Mouse (Mus musculus) CD4-positive helper T cell, adult 2 months (primary cell): Measurements from ENCODE around the gene Prkg1.
A peak's percentile ranks its signal among the peaks of the same experiment; 100 is the strongest.
"Not testable (repeated sequence)": the region's sequence is repeated elsewhere in the genome, so short reads cannot be mapped to it uniquely, and the experiment has no call there.

ENCODE experiments used
- DNase-seq: peaks from one replicate; pipeline ENCODE4 v3.0.0-alpha.2; 2012; ENCODE audit warnings: low read depth, missing footprints, low spot score

Prkg1 gene

DNA sequence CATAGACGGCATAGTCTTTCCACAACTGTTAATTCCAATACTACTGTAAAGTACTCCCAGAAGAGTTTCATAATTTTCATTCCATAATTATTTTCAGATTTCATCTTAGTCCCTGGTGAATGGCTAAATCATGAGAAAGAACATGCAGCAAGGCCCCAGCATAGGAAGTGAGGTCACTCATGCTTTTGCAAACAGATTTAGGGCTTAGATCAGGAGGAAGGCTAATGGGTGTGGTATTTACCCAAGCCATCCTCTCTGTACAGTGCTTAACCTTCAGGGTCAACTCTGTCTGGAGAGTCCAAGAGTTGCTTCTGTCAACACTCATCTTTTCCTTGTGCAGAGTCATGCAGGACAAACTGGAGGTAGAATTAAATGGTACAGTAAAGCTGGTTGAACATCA is 331.4 kb downstream of the Prkg1 start:
- no peak for DNase-seq

DNA sequence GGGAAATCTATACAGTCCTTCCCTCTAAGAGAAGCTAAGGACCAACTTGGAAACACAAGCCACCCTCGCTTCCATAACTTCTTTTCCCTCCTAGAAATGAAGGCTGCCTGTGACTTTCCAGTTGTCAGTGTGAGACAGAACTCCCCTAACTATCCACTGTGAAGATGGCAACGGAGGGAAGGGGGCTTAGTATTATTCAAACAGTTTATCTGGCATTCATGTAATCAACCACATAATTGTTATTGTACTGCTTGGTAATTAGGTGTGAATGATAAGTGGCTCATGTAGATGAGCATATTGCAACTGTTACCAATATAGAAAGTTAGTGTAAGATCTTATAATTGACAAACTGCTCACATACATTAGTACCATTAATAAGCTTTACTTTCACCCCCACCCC is 333.4 kb downstream of the Prkg1 start:
- DNase-seq, result no peak

DNA sequence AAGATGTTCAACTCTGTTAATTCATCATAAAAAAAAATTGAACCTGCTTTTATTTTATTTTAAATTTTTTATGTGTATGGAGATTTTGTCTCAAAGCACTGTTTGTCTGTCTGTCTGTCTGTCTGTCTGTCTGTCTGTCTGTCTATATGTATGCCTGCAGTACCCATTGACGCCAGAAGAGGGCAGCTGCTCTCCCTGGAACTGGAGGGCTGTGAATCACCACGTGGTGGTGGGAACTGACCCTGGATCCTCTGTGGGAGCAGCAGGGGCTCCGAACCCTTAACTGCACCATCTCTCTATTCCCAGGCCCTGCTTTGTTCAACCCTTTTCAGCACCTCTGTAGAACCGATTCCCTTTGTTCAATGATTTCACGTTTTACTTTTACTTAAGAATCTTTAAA is 338.7 kb downstream of the Prkg1 start:
- no peak for DNase-seq

DNA sequence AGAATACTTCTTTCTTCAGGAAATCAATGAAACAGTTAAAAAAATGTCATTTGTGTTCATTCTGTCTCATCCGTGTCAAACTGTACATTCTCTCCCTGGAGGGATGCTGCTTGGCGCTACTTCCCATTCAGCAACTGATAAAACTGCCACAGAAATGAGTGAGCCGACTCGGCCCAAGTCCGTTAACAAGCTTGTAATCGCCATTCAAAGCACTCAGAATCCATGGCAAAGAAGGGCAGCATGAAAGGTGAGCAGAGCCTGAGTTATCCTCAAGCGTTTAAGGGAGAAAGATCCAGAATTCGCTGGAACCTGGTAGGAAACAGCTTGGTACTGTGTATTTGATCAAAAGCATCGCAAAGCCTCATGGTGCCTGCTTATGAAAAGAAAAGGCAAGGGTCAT is 339.6 kb downstream of the Prkg1 start:
- DNase-seq, result no peak

DNA sequence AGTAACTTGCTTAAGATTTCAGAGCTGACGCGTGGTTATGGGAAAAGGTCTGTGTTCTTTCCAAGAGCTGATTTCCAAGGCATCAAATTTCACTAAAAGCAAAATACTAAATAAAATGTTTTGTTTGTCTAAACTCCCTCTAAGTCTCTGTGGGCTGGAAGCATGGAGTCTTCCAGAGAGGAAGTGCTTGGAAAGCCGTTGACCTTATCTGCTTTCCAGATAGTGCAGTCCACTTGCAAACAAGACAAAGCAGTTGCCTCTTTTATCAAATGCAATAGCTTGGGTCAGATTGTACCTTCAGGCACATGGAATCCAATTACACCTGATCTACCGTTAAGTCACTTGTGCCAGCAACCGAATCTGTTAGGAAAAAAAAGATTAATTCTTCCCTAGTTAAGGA is 340.5 kb downstream of the Prkg1 start:
- DNase-seq, result no peak

DNA sequence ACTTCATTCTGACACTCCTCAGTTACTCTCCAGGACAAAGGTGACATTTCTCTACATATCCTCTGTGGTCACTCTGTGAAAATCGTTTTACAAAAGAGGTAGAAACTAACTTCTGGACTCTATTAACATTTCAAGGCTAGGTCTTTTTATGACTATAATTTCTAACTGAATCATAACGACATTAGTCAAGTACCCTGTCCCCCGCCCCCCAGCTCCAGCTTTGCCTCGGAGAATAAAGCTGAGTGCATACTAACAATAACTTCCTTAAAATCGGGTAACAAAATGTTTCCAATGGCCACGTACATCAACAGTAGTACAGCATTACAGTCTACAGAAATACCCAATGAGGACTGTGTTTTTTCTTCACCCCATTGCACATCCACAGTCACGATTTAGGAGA is 351.3 kb downstream of the Prkg1 start:
- DNase-seq, result no peak

DNA sequence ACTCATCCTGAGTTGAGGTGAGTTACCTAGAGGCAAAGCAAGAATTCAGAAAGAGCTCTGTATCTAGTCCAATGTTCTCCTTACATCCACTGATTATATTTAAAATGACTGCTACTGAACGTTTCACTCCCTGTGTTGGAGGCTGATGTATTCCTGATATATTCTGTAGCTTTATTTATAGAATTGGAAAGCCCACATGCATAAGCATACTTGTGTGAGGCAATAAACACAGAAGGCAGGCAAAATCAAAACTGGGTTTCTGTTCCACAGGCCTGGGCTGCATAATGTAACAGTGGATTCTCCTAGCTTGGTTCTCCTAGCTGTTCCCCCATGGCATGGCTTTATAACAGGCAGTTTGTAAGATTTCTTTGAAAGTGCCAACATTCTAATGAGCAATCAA is 368.7 kb downstream of the Prkg1 start:
- DNase-seq, result no peak

DNA sequence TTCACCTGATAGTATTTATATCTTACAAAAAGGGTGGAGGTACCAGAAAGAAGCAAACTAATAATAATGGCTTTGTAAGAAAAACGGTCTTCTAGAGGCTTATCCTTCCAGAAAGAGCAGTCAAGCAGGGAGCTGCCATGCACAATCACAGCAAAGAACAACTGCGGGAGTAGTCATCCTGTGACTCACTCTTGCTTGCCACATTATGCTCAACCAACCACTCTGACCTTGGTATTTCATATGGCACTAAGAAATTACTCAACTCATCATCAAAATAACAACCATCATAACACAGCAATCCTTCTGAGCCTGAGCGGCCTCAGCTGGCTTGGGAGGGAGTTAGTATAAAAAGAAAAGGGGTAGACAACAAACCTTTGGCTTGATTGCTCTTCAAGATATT is 379.5 kb downstream of the Prkg1 start:
- DNase-seq, result no peak

DNA sequence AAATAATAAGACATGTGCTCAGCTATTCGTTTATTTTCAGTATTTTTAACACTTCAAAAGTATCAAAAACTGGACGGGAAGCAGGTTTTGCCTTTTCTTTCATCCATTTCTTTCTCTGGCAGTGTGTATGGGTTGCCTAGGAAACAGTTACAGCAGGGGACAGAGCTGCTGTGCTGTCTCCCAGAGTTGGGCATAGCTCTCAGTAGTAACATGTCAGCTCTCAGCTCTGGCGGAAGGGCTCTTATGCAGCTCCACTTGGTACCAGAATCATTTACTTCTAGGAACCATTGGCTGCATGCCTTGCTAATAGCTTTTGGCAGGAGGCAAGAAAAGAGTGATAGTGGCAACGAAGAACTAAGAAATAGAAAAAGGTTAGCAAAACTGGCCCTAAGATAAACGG is 381.0 kb downstream of the Prkg1 start:
- no peak for DNase-seq

DNA sequence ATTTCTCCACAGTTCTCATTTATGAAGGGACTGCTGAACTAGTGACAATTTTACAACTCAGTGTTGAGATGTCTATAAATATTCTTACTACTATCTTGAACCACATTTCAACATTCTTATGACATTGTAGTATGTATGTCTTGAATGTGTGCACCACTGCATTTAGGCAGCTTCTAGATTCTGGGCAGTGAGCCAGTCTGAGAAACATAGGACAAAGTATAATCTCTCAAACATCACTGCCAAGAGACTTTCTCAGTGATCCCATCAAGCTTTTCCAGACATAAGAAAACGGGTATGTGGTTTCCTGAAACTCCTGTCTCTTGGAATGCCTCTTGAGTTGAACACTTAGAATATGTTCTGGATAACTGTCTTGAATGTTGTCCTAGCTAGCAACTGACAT is 394.7 kb downstream of the Prkg1 start:
- DNase-seq, result no peak

DNA sequence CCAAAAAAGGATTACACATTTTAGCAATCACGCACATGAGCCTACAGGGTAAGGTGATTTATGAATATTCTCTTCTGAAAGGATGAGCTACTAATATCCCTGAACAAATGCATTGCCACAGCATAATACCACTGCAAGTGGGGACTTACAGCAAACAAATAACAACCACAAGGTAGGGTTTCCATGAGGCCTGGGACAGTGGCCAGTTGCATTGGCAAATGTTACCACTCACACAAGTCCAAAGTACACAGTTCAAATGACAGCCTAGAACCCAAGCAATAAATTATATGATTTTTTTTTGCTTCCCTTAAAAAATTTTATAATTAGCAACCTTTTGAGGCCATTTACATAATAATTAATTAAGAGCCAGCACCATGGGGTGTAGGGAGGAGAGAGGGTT is 395.7 kb downstream of the Prkg1 start:
- no peak for DNase-seq

DNA sequence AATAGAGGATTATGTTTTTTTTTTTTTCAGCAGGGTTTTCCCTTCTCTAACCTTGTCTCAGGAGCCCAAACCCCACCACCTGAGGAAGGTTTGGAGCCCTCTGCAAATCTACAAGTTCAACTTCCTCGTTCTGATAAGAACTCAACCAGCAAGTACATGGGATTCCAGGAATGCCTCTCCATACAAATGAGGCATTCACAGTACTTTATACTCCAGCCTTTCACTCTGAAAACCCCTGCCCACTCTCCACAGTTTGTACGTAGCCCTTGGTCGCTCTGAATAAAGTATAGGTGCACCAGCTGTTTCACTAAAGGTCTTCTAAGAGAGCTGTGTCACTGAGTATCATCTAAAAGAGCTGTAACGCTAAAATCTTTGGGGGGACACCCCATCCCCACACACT is 402.8 kb downstream of the Prkg1 start:
- DNase-seq, result no peak

DNA sequence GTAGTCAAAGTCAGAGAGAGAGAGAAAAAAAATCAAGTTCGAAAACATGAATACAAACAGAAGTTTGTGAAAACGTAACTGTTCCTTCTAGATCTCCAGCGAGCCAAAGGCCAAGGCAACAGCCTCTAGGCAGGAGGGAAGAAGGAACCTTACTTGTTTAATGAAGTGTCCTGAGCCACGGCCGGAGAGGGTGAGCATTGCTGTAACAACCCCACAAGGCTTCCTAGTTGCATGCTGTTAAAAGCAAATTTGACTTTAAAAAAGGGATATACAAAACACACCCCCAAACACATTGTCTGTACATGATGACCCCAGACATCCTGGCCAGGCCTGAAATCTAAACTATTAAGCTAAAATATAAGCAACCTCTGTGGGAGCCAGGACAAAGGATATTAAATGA is 403.3 kb downstream of the Prkg1 start:
- no peak for DNase-seq

DNA sequence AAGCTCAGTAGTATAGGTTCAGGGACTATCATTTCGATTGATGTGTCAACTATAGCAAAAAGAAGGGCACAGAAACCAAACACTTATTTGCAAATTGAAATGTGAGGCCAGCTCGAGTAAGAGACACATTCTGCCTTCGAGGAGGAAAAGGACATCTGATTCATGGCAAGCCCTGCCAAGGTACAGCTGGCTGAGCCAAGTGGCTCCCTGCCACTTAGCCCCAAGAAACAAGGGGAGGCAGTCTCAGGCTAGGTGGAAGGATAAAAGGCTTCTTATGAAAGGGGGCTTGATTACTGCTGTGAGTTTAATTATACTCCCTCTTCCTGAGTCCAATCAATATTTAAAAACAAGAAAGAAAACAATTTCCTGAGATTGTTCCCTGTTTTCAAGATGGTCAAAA is 403.7 kb downstream of the Prkg1 start:
- DNase-seq, result no peak

DNA sequence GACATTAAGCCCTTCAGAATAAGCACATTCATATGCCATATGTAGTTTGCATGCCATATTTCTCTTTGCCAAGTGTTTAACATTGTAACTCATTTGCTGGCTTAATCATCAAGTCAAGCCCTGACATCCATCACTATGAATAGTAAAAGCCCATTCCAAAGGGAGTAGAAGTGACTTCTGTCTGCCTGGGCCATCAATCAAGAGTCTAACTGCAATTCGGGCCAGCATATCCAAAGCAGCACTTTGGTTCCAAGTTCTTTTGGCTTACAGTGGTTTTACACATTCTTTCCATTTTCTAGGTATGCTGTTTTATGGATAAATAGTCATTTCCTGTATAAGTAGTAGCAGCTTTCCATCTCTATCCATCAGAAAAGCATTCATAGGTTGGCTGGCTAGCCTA is 409.9 kb downstream of the Prkg1 start:
- no peak for DNase-seq

DNA sequence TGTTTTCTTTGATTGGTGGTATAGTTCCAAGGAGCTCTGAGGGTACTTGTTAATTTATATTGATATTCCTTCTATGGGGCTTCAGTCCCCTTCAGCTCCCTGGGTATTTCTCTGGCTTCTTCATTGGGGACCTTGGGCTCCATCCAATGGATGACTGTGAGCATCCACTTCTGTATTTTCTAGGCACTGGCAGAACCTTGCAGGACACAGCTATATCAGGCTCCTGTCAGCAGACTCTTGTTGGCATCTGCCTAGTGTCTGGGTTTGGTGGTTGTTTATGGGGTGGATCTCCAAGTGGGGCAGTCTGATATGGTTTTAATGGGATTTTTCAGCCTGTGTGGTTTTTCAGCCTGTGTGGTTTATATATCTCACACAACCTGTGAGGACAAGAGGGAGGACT is 412.0 kb downstream of the Prkg1 start:
- not testable (repeated sequence) for DNase-seq

DNA sequence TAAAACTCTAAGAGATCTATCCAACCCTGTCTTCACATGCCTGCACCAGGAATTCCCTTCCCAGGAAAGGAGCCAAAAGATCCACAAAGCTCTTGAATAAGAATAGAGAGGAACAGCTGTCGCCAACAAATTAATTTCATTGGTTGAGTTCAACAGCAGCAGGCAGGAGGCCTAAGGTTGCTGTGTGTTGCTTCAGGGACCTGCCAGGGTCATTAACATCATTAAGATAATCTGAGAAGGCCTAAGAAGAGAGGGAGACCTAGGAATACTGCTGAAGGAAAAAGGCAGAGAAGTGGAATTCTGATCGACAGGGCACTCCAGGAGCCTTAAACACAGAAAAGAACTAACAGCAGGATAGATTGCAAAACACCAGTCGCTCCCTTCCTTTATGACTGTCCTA is 413.0 kb downstream of the Prkg1 start:
- DNase-seq, result no peak

DNA sequence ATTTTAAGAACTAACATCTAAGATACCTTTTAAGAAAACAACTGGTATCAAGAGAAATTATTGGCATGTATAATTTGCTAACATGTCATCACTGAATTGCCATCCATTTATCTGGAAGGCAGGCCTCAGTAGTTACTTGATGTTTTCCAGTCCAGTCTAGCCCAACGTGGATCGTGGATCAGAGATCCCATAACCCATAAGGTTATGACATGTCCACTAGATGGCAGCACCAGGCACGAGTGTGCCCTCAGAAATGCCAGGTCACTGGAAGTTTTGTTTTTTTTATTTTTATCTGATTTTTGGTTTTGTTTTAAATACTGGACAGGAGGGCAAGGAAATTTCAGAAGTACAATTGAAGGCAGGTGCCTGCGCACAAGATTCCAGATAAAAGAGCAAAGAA is 422.7 kb downstream of the Prkg1 start:
- DNase-seq, result peak; percentile 46

DNA sequence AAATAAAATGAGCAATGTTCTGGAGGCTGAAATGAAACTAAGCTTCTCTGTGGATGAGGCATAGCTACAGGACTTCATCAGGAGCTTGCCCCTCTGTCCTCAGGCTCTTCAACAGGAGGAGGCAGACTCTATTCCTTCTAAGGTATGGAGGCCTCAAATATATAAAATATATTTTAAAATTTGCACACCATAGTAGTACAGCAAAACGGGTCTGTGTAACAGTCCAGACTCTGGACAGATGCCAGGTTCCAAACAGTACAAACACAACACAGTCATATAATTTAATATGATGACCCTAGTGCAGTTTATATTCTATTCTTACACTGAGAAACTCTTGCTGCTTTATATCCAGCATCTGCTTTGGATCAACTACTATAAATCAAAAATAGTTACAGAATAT is 423.9 kb downstream of the Prkg1 start:
- DNase-seq, result no peak

DNA sequence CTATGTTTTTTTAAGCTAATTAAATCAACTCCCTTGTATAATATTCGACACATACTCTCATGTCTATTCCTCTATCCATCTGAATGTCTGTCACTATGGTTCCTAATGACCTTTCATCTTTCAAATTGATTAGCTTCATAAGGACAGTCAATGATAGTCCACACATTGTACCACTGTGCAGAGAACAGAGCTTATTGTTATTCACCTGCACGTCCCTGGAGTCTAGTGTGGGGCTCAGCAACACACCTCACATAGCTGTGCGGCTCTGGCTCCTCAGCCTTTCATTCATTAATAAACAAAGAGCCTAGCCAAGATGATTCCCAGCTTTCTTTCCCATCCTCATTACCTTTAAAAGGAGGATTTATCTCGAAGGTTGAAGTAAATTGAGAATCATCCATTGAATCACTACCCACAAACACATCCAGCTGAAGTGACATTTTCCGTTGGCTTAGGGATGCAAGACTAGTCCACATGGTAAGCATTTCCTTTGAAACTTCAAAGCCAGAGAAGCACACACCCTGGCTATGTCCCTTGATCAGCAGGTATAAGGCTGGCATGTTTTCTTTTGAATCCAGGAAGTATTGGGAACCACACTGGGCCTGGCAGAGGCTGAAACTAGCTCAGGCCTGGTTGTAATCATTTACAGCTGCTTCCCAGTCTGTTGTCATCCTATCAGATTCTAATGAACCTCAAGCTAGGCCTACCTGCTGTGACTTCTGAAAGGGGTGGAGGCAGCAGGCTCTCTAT is 426.3 kb downstream of the Prkg1 start:
- no peak for DNase-seq

DNA sequence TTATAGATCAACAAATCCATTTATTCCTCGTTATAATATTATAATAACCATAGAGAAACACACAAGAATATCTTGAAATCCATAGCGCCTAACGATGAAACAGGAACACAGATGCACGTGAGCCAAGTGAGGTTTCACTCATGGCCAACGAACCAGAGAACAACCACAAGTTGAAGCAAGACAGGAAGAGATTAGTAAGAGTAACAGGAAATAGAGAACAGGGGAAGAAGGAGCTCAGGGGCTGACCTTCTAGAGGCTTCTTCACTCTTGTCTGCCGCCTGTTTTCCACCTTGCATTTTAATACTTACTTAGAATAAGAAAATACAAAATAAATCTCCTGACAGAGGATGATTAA is 427.0 kb downstream of the Prkg1 start:
- peak; percentile 76 for DNase-seq

DNA sequence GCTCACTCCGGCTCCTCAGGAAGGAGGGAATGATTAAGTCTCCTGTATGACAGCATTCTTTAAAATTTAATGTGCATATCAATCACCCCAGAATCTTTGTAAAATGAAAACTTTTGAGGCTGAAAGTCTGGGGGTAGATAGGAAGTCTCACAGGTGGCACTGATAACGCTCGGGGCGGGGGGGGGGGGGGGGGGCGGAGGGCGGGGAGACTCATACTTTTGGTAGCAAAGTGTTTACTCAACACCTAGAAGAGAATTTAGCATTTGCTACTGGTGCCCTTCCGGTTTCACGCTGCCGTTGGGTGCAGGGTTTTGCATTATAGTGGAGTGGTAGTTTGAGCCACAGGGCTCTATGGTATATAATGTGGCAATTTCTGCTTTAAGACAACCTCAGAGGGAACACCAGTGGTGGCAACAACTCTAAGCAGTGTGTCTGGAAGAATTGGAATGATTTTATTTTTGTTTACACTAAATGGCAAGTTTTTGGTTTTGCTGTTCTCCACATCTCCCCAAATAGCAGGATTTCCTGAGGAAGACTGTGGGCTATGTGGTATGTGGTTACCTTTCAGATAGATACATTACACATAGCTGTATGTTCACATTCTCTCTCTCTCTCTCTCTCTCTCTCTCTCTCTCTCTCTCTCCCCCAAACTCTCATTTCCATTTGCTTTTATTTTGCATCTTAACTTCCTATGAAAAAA is 427.5 kb downstream of the Prkg1 start:
- peak; percentile 71 for DNase-seq

DNA sequence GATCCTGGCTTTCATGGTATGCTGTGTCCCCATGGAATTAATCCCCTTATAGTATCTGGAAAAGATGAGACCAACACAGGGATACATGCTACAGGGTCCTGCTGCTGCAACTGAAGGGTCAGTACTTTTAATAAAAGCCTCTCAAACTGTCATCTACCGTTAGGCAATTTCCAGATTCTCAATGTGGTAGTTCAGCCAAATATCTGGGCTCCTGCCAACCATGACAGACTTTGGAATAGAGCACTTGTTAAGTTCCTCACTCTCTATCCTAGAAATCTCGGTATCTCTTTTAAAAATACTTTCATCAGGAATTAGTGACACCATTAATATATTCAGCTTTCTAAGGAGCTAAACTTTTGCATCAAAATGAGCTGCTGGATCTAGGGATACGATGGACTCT is 428.5 kb downstream of the Prkg1 start:
- no peak for DNase-seq

DNA sequence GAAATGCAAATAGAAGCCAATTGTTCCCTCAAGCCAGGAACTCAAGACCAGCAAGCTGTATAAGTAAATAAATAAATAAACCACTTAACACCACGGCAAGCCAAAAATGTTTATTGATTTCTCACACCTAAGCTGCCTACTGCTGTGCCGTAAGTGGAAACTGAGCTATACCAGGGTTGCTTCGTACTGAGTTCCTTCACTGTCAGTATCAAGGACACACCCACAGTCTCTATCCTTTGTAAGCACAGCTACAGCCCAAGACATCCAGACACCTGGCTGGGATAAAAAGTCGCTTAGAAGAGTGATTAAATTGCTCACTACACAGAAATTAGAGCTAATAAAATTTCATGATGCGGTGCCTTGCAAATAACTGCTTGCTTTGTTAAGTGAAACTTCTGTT is 434.9 kb downstream of the Prkg1 start:
- DNase-seq, result no peak
